Mouse (Mus musculus) limb, embryonic 11.5 days (tissue): ENCODE measurements around the gene Zfp933. TPM values are rescaled to one million over a fixed set of nuclear protein-coding genes. Genes with fewer than 3 reads are reported as not detected.

ENCODE experiments used
- ATAC-seq: fragments of 200-750 bp; cut with Nextera tagmentation; 2 replicates; pipeline ENCODE4 v1.8.0; 2017; ENCODE audit warnings: low read depth; ENCODE audit not compliant: insufficient number of reproducible peaks, low FRiP score, low TSS enrichment
- DNase-seq: peaks from one replicate; pipeline ENCODE4 v3.0.0-alpha.2; 2015; ENCODE audit warnings: low spot score
- H3K27ac ChIP-seq: fragments of 300-500 bp; sonication (generic); replicated peaks from 2 replicates; pipeline ENCODE4 v1.5.1; 2014; ENCODE audit warnings: low read depth, mild to moderate bottlenecking, low read length
- H3K27me3 ChIP-seq: fragments of 300-500 bp; sonication (generic); 2 replicates; pipeline ENCODE4 v1.6.1; 2014; ENCODE audit warnings: mild to moderate bottlenecking, low read length, mixed read lengths; ENCODE audit not compliant: control insufficient read depth, insufficient read depth
- H3K36me3 ChIP-seq: fragments of 300-500 bp; sonication (generic); 2 replicates; pipeline ENCODE4 v1.6.1; 2014; ENCODE audit warnings: mild to moderate bottlenecking, low read length, moderate library complexity, mixed read lengths; ENCODE audit not compliant: control insufficient read depth, insufficient read depth
- H3K4me1 ChIP-seq: fragments of 300-500 bp; sonication (generic); 2 replicates; pipeline ENCODE4 v1.6.1; 2014; ENCODE audit warnings: low read length, mixed read lengths; ENCODE audit not compliant: control insufficient read depth, insufficient read depth
- H3K4me2 ChIP-seq: fragments of 300-500 bp; sonication (generic); 2 replicates; pipeline ENCODE4 v1.6.1; 2014; ENCODE audit warnings: low read depth, mild to moderate bottlenecking, moderate library complexity; ENCODE audit not compliant: severe bottlenecking
- H3K4me3 ChIP-seq: fragments of 300-500 bp; sonication (generic); 2 replicates; pipeline ENCODE4 v1.5.1; 2014; ENCODE audit warnings: low read depth, low read length
- H3K9ac ChIP-seq: fragments of 300-500 bp; sonication (generic); 2 replicates; pipeline ENCODE4 v1.6.1; 2014; ENCODE audit warnings: mild to moderate bottlenecking, low read length
- H3K9me3 ChIP-seq: fragments of 300-500 bp; sonication (generic); 2 replicates; pipeline ENCODE4 v1.6.1; 2016; ENCODE audit warnings: low read length; ENCODE audit not compliant: control insufficient read depth
- WGBS: fragments of 180-500 bp; shearing (Covaris S2); extraction: QIAGEN DNeasy Blood & Tissue Kit; methylation state at CpG from one replicate; pipeline ENCODE4 v1.1.7; 2014; 5-methylcytosine and 5-hydroxymethylcytosine counted together
- polyA plus RNA-seq: library from polyadenylated mRNA; unstranded; fragments of >200 nt; fragmentation: Nextera tagmentation; extraction: Ambion mirVana; gene quantifications from 2 replicates; pipeline ENCODE4 v1.2.1, GENCODE M21; 2014

The Zfp933 gene
- 5.2 and 5.3 TPM in 2 replicates for polyA plus RNA-seq

DNA sequence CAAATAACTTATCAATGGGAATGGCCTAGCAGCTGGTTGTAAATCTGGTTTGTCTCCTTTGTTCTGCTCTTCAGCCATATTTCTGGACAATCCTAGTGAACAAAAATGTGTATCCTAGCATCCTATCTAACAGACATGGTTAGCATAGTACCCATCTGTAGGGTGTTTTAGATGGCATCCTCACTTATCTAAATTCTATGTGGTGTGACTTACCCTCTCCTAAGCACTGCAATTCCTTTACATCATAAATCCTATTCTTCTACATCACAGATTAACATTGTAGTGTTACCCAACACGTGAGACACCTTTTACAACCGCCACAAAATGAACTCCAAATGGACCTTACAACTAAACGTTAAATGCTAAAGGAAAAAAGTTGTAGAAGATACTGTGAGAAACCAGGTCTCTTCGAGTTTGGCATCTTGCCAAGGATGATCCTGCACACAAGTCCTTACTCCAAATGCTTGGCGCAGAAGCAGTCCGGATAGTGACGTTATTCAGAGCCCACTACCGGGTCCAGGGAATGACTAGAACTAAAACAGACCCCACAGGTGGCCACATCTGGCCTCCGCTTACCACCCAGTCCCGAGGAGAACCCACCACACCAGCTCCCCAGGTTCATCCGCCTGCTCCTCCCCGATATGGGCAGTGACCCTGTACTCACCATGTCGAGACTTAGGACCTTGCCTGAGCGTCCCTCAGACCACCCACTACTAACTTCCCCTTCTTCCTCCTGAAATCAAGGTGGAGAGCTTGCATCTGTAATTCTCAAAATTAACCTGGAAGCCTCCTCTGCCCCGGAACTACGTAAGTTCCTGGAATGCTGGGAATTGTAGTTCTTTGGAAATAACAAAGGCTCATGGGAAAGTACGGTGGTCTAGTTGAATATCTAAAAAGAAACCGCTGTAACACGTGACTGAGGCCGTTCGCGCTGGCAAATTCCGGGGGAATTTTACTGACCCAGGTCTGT is at the start of gene Zfp933:
Zfp933 (minus strand) TSS at position 753 of the 970 bp plus-strand sequence.
- no peaks in the 10 kb centered on the region for H3K27me3 ChIP-seq
- no peak within 1 kb of the TSS for H3K27ac ChIP-seq
- H3K4me2 ChIP-seq: peak within 1 kb of the TSS; percentile 71
- peaks cover under 1% of the 10 kb centered on the region; the same call in 1 of the 2 replicates for H3K36me3 ChIP-seq
- H3K4me3 ChIP-seq: peak within 1 kb of the TSS; percentile 83
- 2% methylated on average over 23 of the region's 23 CpGs for WGBS
- no peaks in the 10 kb centered on the region; the same call in 1 of the 2 replicates for H3K9me3 ChIP-seq
- peak; percentile 88 for ATAC-seq
- peak; percentile 67 for DNase-seq
- peaks cover 2% of the 10 kb centered on the region; the same call in 1 of the 2 replicates for H3K4me1 ChIP-seq
- H3K9ac ChIP-seq: peak within 1 kb of the TSS; percentile 77

DNA sequence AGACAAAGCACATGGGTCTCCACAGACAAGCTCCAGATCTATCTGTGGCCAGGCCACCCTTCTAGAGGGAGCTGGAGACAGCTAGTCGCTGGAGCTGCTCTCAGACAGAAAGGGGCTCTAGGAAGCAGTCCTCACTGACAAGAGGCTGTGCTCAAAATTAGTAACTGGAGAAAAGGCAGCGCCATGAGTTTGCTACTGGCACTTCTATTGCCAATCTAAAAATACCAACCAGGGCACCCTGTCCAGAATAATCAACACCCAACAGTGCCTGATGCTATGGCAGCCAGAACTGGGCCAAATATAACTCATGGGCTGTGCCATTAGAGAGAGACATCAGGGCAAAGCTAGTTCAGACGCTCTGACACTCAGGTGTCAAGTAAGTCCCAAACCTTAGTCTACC is 49.2 kb upstream of the Zfp933 start:
- WGBS: 90% methylated on average over 3 of the region's 3 CpGs
- Histone ChIP-seq H3K27ac (no peak overlapping the region), H3K9ac (no peak overlapping the region), H3K9me3 (no peaks in the 10 kb centered on the region), H3K4me3 (no peak overlapping the region), H3K36me3 (peaks cover 6% of the 10 kb centered on the region; the same call in 1 of the 2 replicates), H3K27me3 (no peaks in the 10 kb centered on the region), H3K4me1 (no peaks in the 10 kb centered on the region), H3K4me2 (no peak overlapping the region)
- DNase-seq (no peak), ATAC-seq (no peak)

DNA sequence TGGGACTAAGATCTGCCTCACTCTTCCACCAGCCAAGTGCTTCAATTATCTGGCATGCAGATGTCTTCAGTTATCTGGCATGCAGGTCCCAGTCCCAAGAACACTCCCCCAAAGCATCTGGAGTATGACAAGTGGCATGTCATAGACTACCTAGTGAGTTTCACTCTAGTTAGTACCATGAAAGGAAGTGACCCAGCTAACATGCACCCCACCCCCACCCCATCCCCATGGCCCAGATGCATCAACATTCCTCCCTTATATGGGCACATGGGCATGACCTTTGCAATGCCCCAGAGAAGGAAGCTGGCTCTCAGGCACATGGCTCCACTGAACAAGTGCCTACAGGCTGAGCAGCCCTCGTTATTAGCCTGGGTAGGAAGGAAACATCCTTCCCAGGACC is 48.2 kb upstream of the Zfp933 start:
- Histone ChIP-seq H3K4me2 (no peak overlapping the region), H3K27me3 (no peaks in the 10 kb centered on the region), H3K4me1 (no peaks in the 10 kb centered on the region), H3K27ac (no peak overlapping the region), H3K36me3 (peaks cover 12% of the 10 kb centered on the region), H3K9ac (no peak overlapping the region), H3K4me3 (no peak overlapping the region), H3K9me3 (no peaks in the 10 kb centered on the region)
- no peak for DNase-seq
- WGBS: 53% methylated on average over 1 of the region's 1 CpGs
- no peak for ATAC-seq

DNA sequence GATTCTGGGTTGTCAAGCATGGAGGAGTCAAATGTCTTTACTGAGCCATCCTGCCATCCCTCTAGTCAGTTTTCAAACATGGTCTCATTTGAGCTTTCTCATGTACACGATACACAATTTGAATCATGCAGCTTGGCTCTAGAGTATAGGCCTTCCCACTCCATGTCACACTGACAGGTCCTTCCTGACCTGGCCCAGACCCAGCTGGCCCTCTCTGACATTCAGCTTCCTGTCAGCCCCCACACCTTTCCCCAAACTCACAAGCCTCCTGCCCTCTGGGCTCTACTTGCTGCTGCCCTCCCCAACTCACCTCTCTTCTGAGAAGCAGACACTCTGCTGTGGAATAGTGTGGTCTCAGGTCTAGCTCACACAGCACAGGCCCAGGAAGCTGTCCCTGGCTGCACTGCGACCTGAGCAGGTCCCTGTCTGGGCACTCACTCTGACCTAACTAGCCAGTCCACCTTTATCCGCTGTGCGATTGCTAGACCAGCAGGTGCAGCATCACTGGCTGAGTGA is 47.7 kb upstream of the Zfp933 start:
- Histone ChIP-seq H3K27me3 (no peaks in the 10 kb centered on the region), H3K4me3 (no peak overlapping the region), H3K36me3 (peaks cover 12% of the 10 kb centered on the region), H3K27ac (no peak overlapping the region), H3K4me1 (no peaks in the 10 kb centered on the region), H3K4me2 (no peak overlapping the region), H3K9ac (no peak overlapping the region), H3K9me3 (no peaks in the 10 kb centered on the region)
- DNase-seq (no peak), ATAC-seq (no peak)
- WGBS: 94% methylated on average over 4 of the region's 4 CpGs

DNA sequence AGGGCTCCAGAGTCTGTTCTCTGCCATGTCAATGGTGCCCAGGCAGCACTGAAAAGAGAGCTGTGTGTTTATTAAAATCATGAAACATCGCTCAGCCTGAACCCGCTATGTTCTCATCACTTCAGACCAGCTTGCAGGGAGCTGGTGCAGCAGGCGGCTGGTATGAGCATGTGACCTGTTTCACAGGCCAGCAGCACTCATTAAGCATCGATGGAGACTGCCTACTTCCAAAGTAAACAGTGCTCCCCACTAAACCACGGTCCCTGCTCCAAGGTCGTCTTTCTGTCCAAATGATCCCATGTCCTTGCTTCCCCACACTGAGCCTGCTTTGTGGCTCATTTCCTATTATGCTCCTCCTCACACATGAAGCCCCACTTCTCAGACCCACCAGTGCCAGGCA is 42.2 kb upstream of the Zfp933 start:
- WGBS: 93% methylated on average over 6 of the region's 6 CpGs
- H3K4me3 ChIP-seq: no peak overlapping the region
- no peak for DNase-seq
- no peak overlapping the region for H3K27ac ChIP-seq
- H3K9ac ChIP-seq: no peak overlapping the region
- ATAC-seq: no peak
- H3K4me1 ChIP-seq: no peaks in the 10 kb centered on the region
- H3K4me2 ChIP-seq: no peak overlapping the region
- H3K27me3 ChIP-seq: no peaks in the 10 kb centered on the region
- H3K9me3 ChIP-seq: no peaks in the 10 kb centered on the region
- H3K36me3 ChIP-seq: peaks cover 22% of the 10 kb centered on the region

DNA sequence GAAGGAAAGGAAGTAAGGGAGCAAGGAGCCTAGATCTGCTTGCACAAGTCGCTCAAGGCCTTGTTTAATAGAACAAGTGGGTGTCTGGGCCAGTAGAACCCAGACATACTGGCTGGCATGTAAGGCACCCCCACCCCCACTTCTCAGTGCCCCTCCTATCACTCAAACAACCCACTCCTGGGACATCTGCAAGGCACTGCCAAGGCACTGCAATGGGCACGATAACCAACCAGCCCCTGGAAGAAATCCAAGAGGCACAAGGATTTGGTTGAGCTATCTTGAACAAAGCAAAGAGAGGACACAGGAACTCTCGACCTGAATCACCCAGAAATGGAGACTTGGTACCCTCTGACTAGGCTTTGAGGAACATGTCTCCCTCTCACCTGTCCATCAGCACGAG is 40.1 kb upstream of the Zfp933 start:
- H3K9me3 ChIP-seq: no peaks in the 10 kb centered on the region
- no peak for ATAC-seq

DNA sequence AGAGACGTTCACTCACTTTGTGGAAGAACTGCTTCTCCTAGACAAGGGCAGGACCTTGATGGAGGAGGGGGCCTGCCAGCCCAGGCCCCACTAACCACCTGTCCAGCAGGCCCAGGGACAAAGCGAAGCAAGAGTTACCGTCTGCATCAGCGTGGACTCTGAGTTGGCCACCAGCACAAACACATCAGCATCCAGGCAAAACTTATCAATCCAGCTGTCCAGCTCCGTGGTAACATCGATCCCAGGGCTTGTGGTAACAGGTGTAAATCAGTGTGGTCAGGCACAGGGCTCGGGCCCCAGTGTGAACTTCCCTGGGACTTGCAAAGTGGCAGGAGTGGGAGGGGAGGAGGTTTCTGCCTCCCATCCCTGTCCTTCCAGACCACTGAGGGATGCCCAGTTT is 39.1 kb upstream of the Zfp933 start:
- ATAC-seq (no peak), DNase-seq (no peak)
- H3K9ac ChIP-seq: no peak overlapping the region
- peaks cover 27% of the 10 kb centered on the region for H3K36me3 ChIP-seq
- no peak overlapping the region for H3K4me2 ChIP-seq
- H3K9me3 ChIP-seq: no peaks in the 10 kb centered on the region
- H3K4me3 ChIP-seq: no peak overlapping the region
- H3K4me1 ChIP-seq: no peaks in the 10 kb centered on the region
- H3K27ac ChIP-seq: no peak overlapping the region
- no peaks in the 10 kb centered on the region for H3K27me3 ChIP-seq
- WGBS: 92% methylated on average over 7 of the region's 7 CpGs

More for the DNA sequence above, 40.1 kb upstream of the Zfp933 start:
- Histone ChIP-seq H3K27me3 (no peaks in the 10 kb centered on the region), H3K4me1 (no peaks in the 10 kb centered on the region), H3K36me3 (peaks cover 20% of the 10 kb centered on the region), H3K9ac (no peak overlapping the region), H3K4me3 (no peak overlapping the region), H3K27ac (no peak overlapping the region), H3K4me2 (no peak overlapping the region)
- DNase-seq: no peak
- WGBS: 88% methylated on average over 4 of the region's 4 CpGs

DNA sequence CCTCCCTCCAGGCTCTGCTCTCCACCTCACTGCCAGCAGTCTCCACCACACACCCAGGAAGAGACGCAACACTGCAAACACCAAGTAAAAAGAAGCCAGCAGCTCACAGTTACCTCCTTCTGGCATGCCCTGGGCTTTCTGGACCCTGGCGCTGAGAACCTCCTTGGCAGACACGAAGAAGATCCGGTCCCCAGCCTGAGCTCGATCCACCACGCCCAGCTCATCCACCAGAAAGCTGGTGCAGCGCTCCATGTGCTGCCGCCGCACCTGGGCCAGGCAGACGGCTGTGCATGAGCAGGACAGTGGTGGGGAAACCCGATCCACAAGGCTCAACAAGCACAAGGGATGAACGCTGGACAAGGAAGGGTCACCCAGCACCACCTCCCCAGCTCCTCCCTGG is 38.0 kb upstream of the Zfp933 start:
- Histone ChIP-seq H3K36me3 (peaks cover 26% of the 10 kb centered on the region), H3K9ac (no peak overlapping the region), H3K27me3 (no peaks in the 10 kb centered on the region), H3K4me1 (no peaks in the 10 kb centered on the region), H3K9me3 (no peaks in the 10 kb centered on the region), H3K4me2 (no peak overlapping the region), H3K27ac (no peak overlapping the region), H3K4me3 (no peak overlapping the region)
- WGBS: 93% methylated on average over 12 of the region's 12 CpGs
- ATAC-seq: no peak
- DNase-seq: no peak
